Mouse (Mus musculus) mesoderm, embryonic 11.5 days (tissue): ENCODE measurements at regions not wholly inside any gene's neighbourhood (a gene's known extent, or its start where the extent isn't known, plus 50 kb on each side); places are given as distances from the start of the nearest gene placed in this dataset.

Source experiments
- DNase-seq: peaks from one replicate; pipeline ENCODE4 v3.0.0-alpha.2; 2012; ENCODE audit warnings: low read depth, low spot score

DNA sequence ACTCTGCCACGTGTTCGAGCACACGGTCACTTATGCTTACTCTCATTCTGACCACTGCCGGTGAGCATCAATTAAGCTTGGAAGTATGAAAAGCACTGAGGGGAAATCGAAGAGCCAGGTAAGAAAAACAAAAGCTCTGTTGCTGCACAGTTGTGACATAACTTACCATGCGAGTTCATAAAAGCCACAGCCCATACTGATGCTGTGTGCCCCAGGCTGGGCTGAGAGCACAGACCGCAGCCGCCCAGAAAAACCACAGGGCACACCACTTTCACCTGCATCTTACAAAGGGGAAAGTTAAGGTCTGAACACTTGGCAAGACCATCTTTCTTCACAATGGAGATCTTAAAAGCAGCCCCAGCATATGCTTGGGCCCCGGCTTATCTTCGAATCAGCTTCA is 338.2 kb upstream of the Nfe2l3 start:
- no peak for DNase-seq

DNA sequence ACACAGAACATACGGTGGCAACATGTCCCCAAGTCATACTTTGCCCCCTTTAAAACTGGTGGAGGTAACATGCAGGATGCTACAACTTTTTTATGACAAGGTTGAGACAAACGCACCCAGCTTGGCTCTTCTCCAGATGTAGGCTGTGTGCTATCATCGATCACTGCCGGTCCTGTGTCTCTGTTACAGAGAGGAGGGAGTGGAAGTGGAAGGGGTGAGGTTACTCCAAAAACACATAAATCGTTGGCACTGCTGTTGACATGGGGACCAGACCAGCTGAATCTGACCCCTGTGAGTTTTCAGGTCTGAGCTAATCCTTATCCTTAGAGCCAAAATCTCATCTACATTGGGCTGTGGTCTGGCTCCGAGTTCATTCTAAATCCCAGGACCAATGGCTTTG is 335.0 kb upstream of the Nfe2l3 start:
- no peak for DNase-seq

DNA sequence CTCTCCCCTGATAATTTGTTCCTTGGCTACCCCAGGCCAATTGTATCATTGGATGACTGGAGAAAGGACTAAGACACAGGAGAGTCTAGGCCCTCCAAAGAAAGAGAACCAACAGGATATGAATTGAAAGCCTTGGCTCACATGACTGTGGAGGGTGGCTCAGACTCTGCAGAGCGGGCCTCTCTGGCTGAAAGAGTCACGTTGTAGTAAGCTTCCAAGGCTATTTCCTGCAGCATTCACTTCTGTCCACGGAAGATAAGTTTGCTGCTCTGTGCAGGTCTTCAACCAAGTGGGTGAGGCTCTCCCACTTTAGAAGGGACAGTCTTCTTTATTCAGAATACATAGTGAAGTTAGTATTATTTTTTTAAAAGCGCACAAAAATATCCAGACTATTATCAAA is 332.1 kb upstream of the Nfe2l3 start:
- DNase-seq, result no peak

- no peak for DNase-seq
These were observed 329.2 kb upstream of the Nfe2l3 start for GRCm38 (mm10) chr6:51103236-51103635.

DNA sequence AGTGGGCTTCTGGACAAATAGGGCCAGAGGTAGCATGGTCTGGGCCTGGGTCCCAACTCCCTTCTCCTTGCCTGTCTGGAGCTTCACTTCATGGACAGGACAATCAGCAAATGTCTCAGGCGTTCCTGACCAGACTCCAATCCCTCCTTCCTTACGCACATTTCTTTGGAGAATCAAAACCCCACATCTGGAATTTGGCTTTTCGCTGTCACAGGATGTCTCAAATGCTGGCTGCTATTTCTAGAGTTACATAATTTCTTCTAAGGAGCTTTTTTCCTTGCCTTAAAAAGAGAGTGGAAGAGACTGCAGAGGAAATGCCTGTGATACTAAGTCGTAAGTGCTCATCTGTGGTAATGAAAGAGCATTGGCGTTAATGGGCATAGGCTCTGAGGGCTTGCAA is 328.1 kb upstream of the Nfe2l3 start:
- no peak for DNase-seq

GRCm38 (mm10) chr6:51108336-51108956 is 324.0 kb upstream of the Nfe2l3 start:
- DNase-seq, result peak; percentile 65

GRCm38 (mm10) chr6:51110596-51110995 is 321.9 kb upstream of the Nfe2l3 start:
- DNase-seq, result no peak

DNA sequence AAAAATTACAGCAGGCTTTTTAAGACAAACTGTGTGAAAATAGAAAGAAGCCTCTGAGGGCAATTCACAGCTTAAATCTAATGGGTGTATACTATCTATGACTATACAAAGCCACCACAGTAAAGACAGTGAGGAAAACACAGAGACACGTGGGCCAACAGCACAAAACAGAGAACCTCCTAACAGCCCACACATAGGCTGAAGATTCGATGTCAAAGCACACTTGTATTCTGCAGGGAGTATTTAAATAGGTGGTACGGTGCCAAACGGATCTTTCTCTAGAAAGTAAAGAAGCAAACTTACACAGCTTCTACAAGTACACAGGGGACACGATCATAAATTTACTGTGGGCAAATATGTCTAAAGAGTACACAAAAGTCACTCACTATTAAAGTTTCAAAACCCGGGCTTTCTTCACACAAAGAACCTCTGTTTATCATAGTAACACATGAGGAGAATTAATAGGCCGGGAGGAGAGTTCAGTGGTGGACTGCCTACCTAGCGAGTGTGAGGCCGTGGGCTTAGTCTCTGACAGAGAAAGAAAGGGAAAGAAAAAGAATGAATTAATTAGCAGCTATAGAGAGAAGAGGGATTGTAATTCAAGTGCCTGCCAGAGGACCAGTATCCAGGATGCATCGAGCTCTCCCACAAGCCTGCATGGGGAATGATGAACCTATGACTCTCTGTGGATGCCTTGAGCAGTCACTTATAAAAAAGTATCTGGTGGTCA is 317.7 kb upstream of the Nfe2l3 start:
- no peak for DNase-seq

DNA sequence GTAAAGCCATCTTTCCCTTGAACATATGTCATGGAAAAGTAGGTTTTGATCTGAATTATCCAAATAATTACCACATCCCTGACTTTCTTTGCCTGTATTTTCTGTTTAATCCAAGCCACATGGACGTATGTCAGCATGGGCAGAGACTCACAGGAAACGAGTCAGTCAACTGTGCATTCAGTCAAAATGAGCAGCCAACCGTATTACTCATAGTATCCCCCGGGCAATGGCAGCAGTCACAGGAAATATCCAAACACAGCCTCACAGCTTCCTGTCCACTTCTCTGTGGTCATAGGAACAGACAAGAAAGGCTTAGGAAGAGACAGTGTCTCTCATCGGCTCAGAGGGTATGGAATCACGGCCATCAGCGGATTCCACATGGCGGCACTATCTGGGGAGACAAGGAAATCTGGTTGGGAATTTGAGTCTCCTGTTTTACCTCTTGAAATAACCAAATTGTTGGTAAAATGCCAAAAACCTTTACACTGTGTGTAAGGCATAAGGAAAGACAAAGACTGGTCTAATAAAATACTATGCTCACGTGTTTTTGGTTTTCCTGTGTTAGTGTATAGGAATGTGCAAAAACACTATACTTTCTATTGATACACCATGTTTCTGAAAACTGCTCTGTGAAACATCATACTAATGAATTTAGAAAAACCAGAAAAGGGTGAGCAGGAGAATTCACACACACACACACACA is 313.5 kb upstream of the Nfe2l3 start:
- peak; percentile 26 for DNase-seq

DNA sequence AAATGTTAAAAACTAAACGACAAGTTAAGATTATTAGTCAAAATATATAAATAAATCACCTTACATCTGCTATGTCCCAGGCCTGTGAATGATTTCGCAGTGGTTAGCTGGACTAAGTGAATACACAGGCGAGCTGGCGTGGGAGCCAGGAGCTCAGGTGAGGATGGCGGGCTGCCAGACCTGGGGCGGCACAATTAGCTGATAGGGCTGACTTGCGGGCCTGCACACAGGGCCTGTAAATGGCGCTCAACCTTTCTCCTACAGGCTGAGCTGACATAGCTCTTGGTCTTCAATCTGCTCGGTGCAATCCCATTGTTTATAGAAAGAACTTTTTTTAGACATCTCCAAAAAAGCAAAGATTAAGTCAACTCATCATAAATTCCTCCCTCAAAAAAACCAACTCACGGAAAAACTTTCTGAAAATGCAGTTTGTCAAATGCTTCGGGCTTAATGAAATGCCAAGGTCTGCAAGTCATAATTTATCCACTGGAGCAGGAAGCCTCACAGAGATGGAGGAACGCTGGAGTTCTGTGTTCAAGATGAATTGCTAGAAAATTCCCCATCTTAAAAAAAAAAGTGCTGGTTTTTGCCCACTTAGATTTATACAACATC is 312.7 kb upstream of the Nfe2l3 start:
- no peak for DNase-seq

DNA sequence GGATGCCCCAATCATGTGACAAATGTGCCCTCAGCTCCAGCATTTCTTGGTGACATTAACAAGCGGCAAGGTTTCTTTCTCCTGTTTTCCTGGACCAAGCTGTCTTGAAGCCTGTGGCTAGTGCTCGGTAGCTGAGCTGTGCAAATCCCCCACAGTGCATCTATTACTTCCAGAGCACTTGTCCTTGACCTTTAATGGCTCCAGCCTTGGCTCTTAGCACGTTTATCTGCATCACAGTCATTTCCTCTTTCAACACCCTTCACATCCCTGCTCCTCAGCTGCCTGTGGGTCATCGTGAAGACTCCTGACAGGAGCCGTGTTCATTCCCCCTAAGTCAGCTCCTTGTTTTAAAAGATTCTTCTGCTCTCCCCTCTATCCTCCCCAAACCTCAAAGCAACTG is 309.5 kb upstream of the Nfe2l3 start:
- DNase-seq, result no peak

DNA sequence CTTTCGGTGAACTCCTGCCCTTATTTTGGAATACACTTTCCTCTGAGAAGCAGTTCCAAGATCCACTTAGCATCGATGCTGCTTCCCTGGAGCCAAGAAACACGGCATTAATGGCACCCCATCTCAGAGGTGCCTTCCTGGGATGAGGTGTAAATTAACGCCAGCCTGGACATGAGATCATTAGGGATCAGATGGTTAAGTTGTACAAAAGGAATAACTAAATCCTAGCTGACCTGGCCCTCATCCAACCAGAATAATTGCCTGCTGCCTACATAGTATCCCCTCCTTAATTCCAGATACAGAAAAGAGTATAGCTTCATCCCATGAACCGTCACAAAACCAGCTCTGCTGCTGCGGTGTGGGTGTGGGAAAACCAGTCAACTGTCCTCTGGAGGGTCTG is 304.6 kb upstream of the Nfe2l3 start:
- no peak for DNase-seq

GRCm38 (mm10) chr6:51129096-51129495 is 303.4 kb upstream of the Nfe2l3 start:
- DNase-seq, result no peak

DNA sequence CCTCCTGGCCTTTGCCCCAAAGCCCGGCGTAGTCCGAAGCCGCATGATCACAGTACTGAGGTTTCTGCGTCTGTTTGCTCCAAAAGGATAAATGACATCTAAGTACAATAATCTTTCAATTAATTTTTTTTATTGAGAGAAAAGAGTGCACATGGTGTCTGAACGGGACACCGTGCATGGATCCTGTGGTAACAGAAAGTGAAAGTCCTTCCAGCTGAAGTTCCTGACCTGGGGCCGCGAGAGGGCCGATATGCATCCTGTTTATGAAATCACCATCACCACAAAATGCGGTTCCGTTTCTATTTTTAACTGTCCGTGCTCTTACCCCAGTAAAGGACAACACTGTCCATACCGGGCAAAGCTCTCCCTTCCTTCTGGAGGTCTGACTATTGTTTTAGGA is 302.9 kb upstream of the Nfe2l3 start:
- DNase-seq, result no peak

GRCm38 (mm10) chr6:51144762-51145161 is 287.7 kb upstream of the Nfe2l3 start:
- no peak for DNase-seq

DNA sequence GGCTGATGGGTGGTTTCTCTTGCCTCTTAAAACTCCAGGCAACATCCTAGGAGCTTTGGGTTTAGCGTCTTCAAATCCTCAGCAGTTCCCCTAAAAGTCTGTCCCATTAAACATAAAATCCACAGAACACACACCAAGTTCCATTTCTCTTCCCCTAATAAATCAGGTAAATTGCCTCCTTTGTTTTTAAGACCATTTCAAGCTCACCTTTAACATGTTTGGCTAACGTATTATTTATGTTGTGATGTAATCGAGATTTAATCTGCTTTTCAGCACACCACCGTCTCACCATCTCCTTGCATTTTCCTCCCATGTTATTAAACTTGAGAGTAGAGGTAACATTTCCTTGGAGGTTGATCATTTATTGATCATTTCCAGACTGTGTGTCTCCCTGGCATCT is 286.6 kb upstream of the Nfe2l3 start:
- no peak for DNase-seq

DNA sequence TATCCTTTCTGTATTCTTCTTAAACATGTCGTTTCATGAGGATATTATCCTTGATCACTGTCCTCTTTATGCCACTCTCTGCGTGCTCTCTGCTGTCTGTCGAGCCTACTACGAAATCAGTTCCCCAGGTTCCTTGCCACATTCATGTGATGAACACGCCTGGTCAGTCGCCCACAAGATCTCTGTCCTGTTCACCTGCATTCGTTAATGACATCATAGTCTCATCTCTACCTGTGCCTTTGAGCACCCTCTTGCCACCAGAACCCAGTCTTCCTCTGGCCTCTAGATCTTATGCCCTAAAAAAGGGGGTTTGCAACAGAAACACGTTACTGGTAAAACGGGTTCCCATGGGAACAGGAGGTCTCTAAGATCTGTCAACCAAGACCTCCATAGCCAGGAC is 283.6 kb upstream of the Nfe2l3 start:
- no peak for DNase-seq

- DNase-seq, result no peak
These were observed 282.4 kb upstream of the Nfe2l3 start for GRCm38 (mm10) chr6:51150066-51150465.

GRCm38 (mm10) chr6:51150486-51150885 is 282.0 kb upstream of the Nfe2l3 start:
- no peak for DNase-seq

DNA sequence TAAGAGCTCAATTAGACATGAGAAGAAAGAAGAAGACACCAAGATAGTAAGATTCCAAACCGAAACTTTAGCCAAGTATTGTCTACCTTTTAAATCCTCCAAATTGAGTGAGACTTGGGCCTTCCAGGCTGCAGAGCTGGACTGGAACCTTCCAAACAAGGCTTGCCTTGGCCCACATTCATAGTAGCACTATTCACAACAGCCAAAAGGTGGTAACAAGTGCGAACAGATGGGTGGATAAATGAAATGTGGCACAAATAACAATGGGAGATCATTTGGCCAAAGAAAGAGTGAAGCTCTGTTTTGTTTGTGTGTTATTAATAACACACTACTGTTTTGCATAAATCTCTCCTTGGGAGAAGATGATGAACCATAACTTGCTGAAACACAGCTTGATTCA is 281.6 kb upstream of the Nfe2l3 start:
- DNase-seq, result no peak

- no peak for DNase-seq
These were observed 275.6 kb upstream of the Nfe2l3 start for GRCm38 (mm10) chr6:51156836-51157370.

DNA sequence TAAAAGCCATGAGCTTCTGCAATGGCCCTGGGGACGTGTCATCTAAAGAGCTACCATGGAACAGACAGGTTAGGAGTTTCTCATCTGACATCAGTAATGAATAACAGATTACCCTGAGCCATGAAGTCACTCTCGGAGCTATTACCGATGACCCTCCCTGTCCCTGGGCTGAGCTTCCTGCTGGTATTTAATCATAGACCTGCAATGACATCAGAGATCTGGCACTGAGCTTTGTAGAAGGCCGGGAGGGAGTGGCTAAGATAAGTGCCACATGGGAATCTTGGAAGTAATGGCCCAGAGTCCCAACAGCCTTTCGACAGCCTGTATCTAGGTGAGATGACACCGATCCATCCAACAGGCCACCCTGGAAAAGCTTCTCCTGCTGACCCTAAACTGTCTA is 271.3 kb upstream of the Nfe2l3 start:
- DNase-seq, result no peak
